8 mouse cellular contexts compared by ENCODE assay signal in the genomic region with DNA sequence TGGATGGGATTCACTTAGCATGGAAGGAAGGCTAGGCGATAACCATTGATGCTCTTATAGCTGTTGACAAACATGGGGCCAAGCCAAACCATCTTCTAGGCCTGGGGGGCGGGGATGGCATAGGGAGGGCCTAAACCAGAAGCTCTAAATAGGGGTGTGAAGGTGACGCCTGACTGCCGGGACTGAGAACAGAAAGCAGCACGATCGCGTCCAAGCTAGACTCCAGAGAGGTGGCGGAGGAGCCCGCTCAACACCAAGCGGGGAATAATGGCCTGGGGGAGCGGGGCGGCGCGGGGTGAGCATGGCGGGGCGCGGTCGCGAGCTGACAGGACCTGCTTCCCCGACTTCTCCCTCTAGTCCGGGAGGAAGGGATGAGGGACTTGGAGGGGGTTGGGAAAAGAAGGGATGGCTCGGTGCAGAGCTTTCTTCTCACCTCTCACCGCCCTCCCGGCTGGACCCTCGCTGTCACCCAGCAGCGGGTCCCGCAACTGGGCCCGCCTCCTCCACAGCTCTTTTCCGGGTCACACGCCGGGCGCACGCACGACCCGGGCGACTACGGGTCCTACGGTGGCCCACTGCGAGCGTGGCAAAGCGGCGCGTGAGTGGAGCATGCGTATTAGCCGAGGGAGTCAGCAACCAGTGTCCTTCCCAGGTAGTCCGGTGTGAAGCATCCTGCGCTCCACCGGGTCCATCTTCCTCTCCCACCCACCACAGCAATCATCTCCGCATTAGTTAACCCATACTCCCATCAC. TPM values are rescaled to one million over a fixed set of nuclear protein-coding genes. Genes with fewer than 3 reads are reported as not detected.
A peak's percentile ranks its signal among the peaks of the same experiment; 100 is the strongest.
DNase-seq lines count a peak whose midpoint lies in the region; ATAC-seq and TF ChIP-seq lines count a peak whose summit lies in the region.

A gene (minus strand): TSS at position 576 of the 752 bp plus-strand sequence.

- peak; percentile 93 for ATAC-seq in hindbrain, postnatal 0 days

- peaks cover 4% of the 10 kb centered on the region; the same call in 1 of the 2 replicates for H3K4me1 ChIP-seq in cortical plate, adult 2 months (ENCODE audit: control insufficient read depth, insufficient read depth, low read length)
- H3K4me1 ChIP-seq in hindbrain, postnatal 0 days (ENCODE audit: insufficient read depth, low read length) = 0 out of 2 replicates have a peak, but pooled peaks cover 6% of the 10 kb centered on the region

- intact Hi-C loops in gastrocnemius, postnatal 14 days (cut with DNase I; ENCODE audit: low total_unique reads) = no loop called here

- peak within 1 kb of the TSS; percentile 85 for H3K4me2 ChIP-seq in hindbrain, postnatal 0 days (ENCODE audit: low read depth, low read length)

- DNase-seq in adrenal gland, adult 18-20 months (ENCODE audit: low spot score in 2 of 2) = peak; percentile 75 to 77
- DNase-seq in gastrocnemius, postnatal 14 days = peak; percentile 80
- DNase-seq in hindbrain, postnatal 0 days (ENCODE audit: low spot score) = peak; percentile 94
- DNase-seq in left cerebral cortex, adult 18-20 months (ENCODE audit: low spot score in 2 of 2) = peak; percentile 89 to 93
- DNase-seq in lung, postnatal 4 days = peak; percentile 72 to 81
- peak; percentile 91 for DNase-seq in retina, postnatal 1 day
- DNase-seq in urinary bladder, postnatal 36 days (ENCODE audit: low spot score in 2 of 2) = peak; percentile 64 to 79

- peak within 1 kb of the TSS; percentile 86 for H3K9ac ChIP-seq in hindbrain, postnatal 0 days (replicated peaks; ENCODE audit: low read length)

- no peaks in the 10 kb centered on the region for H3K9me3 ChIP-seq in hindbrain, postnatal 0 days (ENCODE audit: low read length)

- TF ChIP-seq POLR2A in cortical plate, adult 2 months (IDR thresholded peaks at IDR 0.05; ENCODE audit: extremely low read depth, insufficient read depth, low read length) = peak; percentile 63; the same call in 1 of the 2 replicates

- H3K27me3 ChIP-seq in hindbrain, postnatal 0 days (ENCODE audit: insufficient read depth, low read length) = no peaks in the 10 kb centered on the region

- 1% methylated on average over 43 of the region's 49 CpGs for WGBS in hindbrain, postnatal 0 days

- no peak for TF ChIP-seq CTCF in cortical plate, adult 2 months (IDR thresholded peaks at IDR 0.05; ENCODE audit: extremely low read depth, insufficient read depth, low read length)
- TF ChIP-seq CTCF in hindbrain, postnatal 0 days (IDR thresholded peaks at IDR 0.05; ENCODE audit: low read depth) = no peak

- H3K4me3 ChIP-seq in cortical plate, adult 2 months (ENCODE audit: insufficient read depth, low read length) = peak within 1 kb of the TSS; percentile 78
- H3K4me3 ChIP-seq in hindbrain, postnatal 0 days (ENCODE audit: low read length) = peak within 1 kb of the TSS; percentile 79

- no peak within 1 kb of the TSS for H3K27ac ChIP-seq in cortical plate, adult 2 months (ENCODE audit: insufficient read depth, low read length)
- H3K27ac ChIP-seq in hindbrain, postnatal 0 days = peak within 1 kb of the TSS; percentile 72

- H3K36me3 ChIP-seq in hindbrain, postnatal 0 days (ENCODE audit: insufficient read depth, low read length) = peaks cover 36% of the 10 kb centered on the region

RNA-seq across cellular contexts. Expression of the gene that starts here (rescaled TPM):
- 10 to 100 TPM; 24.8 to 30.1 TPM for total RNA-seq in adrenal gland, adult 18-20 months (2021)
- 60.0 and 70.5 TPM in 2 replicates for polyA plus RNA-seq in cortical plate, adult 2 months (2012; rRNA removed)
- 10 to 100 TPM in 1 of 2 experiments, 1 to 10 TPM in 1; 9.5 to 11.9 TPM for total RNA-seq in gastrocnemius, postnatal 14 days (2021)
- 55.3 and 58.2 TPM in 2 replicates for total RNA-seq in hindbrain, postnatal 0 days (2014; rRNA removed)
- 12.2 and 14.4 TPM in 2 replicates for polyA plus RNA-seq in hindbrain, postnatal 0 days (2015; fragmentation: Nextera tagmentation; extraction: Ambion mirVana)
- total RNA-seq in left cerebral cortex, adult 18-20 months (2021) = 10 to 100 TPM; 61.0 to 64.5 TPM
